Mouse (Mus musculus): Measurements from ENCODE around the gene Sox2.

Gene Sox2

GRCm38 (mm10) chr3:34649726-34650620, at the start of gene Sox2:
Gene Sox2 (plus strand): TSS chr3:34650405.
- in situ Hi-C loops (cut with MboI; ENCODE audit: low pct_unique_long_range_greater_than_20kb in 1 of 2, low sequenced_read_pairs in 2 of 2, unreplicated experiment in 1 of 2) = loop anchor here (5.0 to 25.0 kb wide), 5 partner anchors 97 to 837 kb away; no protein-coding TSS in a partner anchor

- in situ Hi-C loops (cut with MboI; ENCODE audit: low pct_unique_long_range_greater_than_20kb in 1 of 2, low sequenced_read_pairs in 2 of 2, unreplicated experiment in 1 of 2) = loop anchor here in 1 of 2 experiments (25.0 kb wide), 1 partner anchor 886 kb away; no protein-coding TSS in a partner anchor
Measured at GRCm38 (mm10) chr3:34601116-34601515, 49.1 kb upstream of the Sox2 start.

- in situ Hi-C loops (cut with MboI; ENCODE audit: low pct_unique_long_range_greater_than_20kb in 1 of 2, low sequenced_read_pairs in 2 of 2, unreplicated experiment in 1 of 2) = loop anchor here in 1 of 2 experiments (25.0 kb wide), 1 partner anchor 873 kb away; no protein-coding TSS in a partner anchor
Measured at GRCm38 (mm10) chr3:34614107-34614506, 36.1 kb upstream of the Sox2 start.

GRCm38 (mm10) chr3:34615526-34615925, 34.7 kb upstream of the Sox2 start:
- in situ Hi-C loops (cut with MboI; ENCODE audit: low pct_unique_long_range_greater_than_20kb in 1 of 2, low sequenced_read_pairs in 2 of 2, unreplicated experiment in 1 of 2) = loop anchor here in 1 of 2 experiments (25.0 kb wide), 1 partner anchor 872 kb away; no protein-coding TSS in a partner anchor

GRCm38 (mm10) chr3:34618934-34619333, 31.3 kb upstream of the Sox2 start:
- in situ Hi-C loops (cut with MboI; ENCODE audit: low pct_unique_long_range_greater_than_20kb in 1 of 2, low sequenced_read_pairs in 2 of 2, unreplicated experiment in 1 of 2) = loop anchor here in 1 of 2 experiments (25.0 kb wide), 1 partner anchor 868 kb away; no protein-coding TSS in a partner anchor

GRCm38 (mm10) chr3:34620121-34620520, 30.1 kb upstream of the Sox2 start:
- in situ Hi-C loops (cut with MboI; ENCODE audit: low pct_unique_long_range_greater_than_20kb in 1 of 2, low sequenced_read_pairs in 2 of 2, unreplicated experiment in 1 of 2) = loop anchor here in 1 of 2 experiments (25.0 kb wide), 1 partner anchor 867 kb away; no protein-coding TSS in a partner anchor

- in situ Hi-C loops (cut with MboI; ENCODE audit: low pct_unique_long_range_greater_than_20kb in 1 of 2, low sequenced_read_pairs in 2 of 2, unreplicated experiment in 1 of 2) = loop anchor here (25.0 kb wide), 2 partner anchors 488 to 863 kb away; no protein-coding TSS in a partner anchor
Measured at GRCm38 (mm10) chr3:34624721-34625270, 25.4 kb upstream of the Sox2 start.

GRCm38 (mm10) chr3:34626521-34626920, 23.7 kb upstream of the Sox2 start:
- in situ Hi-C loops (cut with MboI; ENCODE audit: low pct_unique_long_range_greater_than_20kb in 1 of 2, low sequenced_read_pairs in 2 of 2, unreplicated experiment in 1 of 2) = loop anchor here (25.0 kb wide), 2 partner anchors 486 to 861 kb away; no protein-coding TSS in a partner anchor

GRCm38 (mm10) chr3:34630031-34630430, 20.2 kb upstream of the Sox2 start:
- in situ Hi-C loops (cut with MboI; ENCODE audit: low pct_unique_long_range_greater_than_20kb in 1 of 2, low sequenced_read_pairs in 2 of 2, unreplicated experiment in 1 of 2) = loop anchor here (25.0 kb wide), 2 partner anchors 482 to 857 kb away; no protein-coding TSS in a partner anchor

- in situ Hi-C loops (cut with MboI; ENCODE audit: low pct_unique_long_range_greater_than_20kb in 1 of 2, low sequenced_read_pairs in 2 of 2, unreplicated experiment in 1 of 2) = loop anchor here (25.0 kb wide), 2 partner anchors 482 to 857 kb away; no protein-coding TSS in a partner anchor
Measured at GRCm38 (mm10) chr3:34630736-34631135, 19.5 kb upstream of the Sox2 start.

GRCm38 (mm10) chr3:34636958-34637357, 13.2 kb upstream of the Sox2 start:
- in situ Hi-C loops (cut with MboI; ENCODE audit: low pct_unique_long_range_greater_than_20kb in 1 of 2, low sequenced_read_pairs in 2 of 2, unreplicated experiment in 1 of 2) = loop anchor here (25.0 kb wide), 2 partner anchors 475 to 850 kb away; no protein-coding TSS in a partner anchor

- in situ Hi-C loops (cut with MboI; ENCODE audit: low pct_unique_long_range_greater_than_20kb in 1 of 2, low sequenced_read_pairs in 2 of 2, unreplicated experiment in 1 of 2) = loop anchor here (25.0 kb wide), 2 partner anchors 475 to 850 kb away; no protein-coding TSS in a partner anchor
Measured at GRCm38 (mm10) chr3:34637481-34637880, 12.7 kb upstream of the Sox2 start.

GRCm38 (mm10) chr3:34637926-34638325, 12.3 kb upstream of the Sox2 start:
- in situ Hi-C loops (cut with MboI; ENCODE audit: low pct_unique_long_range_greater_than_20kb in 1 of 2, low sequenced_read_pairs in 2 of 2, unreplicated experiment in 1 of 2) = loop anchor here (25.0 kb wide), 2 partner anchors 474 to 849 kb away; no protein-coding TSS in a partner anchor

GRCm38 (mm10) chr3:34638344-34638743, 11.9 kb upstream of the Sox2 start:
- in situ Hi-C loops (cut with MboI; ENCODE audit: low pct_unique_long_range_greater_than_20kb in 1 of 2, low sequenced_read_pairs in 2 of 2, unreplicated experiment in 1 of 2) = loop anchor here (25.0 kb wide), 2 partner anchors 474 to 849 kb away; no protein-coding TSS in a partner anchor

- in situ Hi-C loops (cut with MboI; ENCODE audit: low pct_unique_long_range_greater_than_20kb in 1 of 2, low sequenced_read_pairs in 2 of 2, unreplicated experiment in 1 of 2) = loop anchor here (25.0 kb wide), 2 partner anchors 473 to 848 kb away; no protein-coding TSS in a partner anchor
Measured at GRCm38 (mm10) chr3:34639031-34639872, 11.0 kb upstream of the Sox2 start.

GRCm38 (mm10) chr3:34639873-34640270, 10.3 kb upstream of the Sox2 start:
- in situ Hi-C loops (cut with MboI; ENCODE audit: low pct_unique_long_range_greater_than_20kb in 1 of 2, low sequenced_read_pairs in 2 of 2, unreplicated experiment in 1 of 2) = loop anchor here (10.0 to 25.0 kb wide), 3 partner anchors 135 to 847 kb away; no protein-coding TSS in a partner anchor

GRCm38 (mm10) chr3:34640276-34640675, 9.9 kb upstream of the Sox2 start:
- in situ Hi-C loops (cut with MboI; ENCODE audit: low pct_unique_long_range_greater_than_20kb in 1 of 2, low sequenced_read_pairs in 2 of 2, unreplicated experiment in 1 of 2) = loop anchor here (10.0 to 25.0 kb wide), 3 partner anchors 135 to 847 kb away; no protein-coding TSS in a partner anchor
